Mouse (Mus musculus): ENCODE measurements around the gene Nt5c1b. TPM values are rescaled to one million over a fixed set of nuclear protein-coding genes. Genes with fewer than 3 reads are reported as not detected.
A peak's percentile ranks its signal among the peaks of the same experiment; 100 is the strongest.

Gene Nt5c1b
- not detected in 2 replicates for polyA plus RNA-seq (2015; fragmentation: Nextera tagmentation; extraction: Ambion mirVana)

DNA sequence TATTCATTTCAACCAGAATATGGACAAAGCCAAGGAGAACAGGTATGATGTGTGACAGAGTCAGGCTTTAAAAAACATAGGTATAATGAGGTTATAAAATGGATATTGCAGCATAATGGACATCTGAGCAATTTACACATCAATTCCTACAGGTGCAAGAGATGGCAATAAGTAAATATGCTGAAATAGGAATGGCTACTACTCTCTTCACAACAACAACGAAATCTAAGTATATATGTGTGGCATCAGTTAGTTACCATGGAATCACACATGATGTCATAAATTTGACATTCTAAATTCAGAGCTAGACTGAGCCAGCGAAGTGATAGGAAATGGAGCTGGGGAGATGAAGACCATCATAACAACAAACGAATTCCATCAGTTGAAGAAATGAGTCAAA lies at the start of gene Nt5c1b:
TSS of gene Nt5c1b (plus strand) at position 301 of the 400 bp plus-strand sequence.
- H3K27ac ChIP-seq = no peak within 1 kb of the TSS
- H3K27me3 ChIP-seq (replicated peaks) = no peaks in the 10 kb centered on the region
- WGBS = 81% methylated on average over 3 of the region's 3 CpGs
- H3K9me3 ChIP-seq = no peaks in the 10 kb centered on the region
- H3K4me3 ChIP-seq (replicated peaks) = no peak within 1 kb of the TSS
- H3K4me1 ChIP-seq = no peaks in the 10 kb centered on the region
- H3K9ac ChIP-seq = no peak within 1 kb of the TSS
- no peak within 1 kb of the TSS for H3K4me2 ChIP-seq
- H3K36me3 ChIP-seq = no peaks in the 10 kb centered on the region
- no peak for ATAC-seq (ENCODE audit: insufficient read depth, low FRiP score, low read depth)

DNA sequence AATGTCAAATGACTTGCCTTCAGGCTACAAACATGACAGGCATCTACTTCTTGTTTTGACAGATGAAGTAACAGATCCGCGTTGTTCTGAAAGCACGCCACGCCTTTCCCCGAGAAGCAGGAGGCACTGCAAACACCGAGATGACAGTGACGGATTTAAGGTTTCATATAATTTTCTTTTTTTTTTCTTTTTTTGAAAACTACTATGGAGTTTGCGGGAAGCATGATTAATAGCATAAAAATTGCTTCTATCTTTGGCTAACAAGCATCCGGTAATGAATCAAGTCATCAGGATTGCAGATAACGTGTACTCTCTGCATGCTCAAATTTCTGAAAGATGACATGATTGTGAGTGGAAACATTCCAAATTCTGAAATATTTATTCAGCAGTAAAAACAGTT lies 42.1 kb upstream of the Nt5c1b start:
- Histone ChIP-seq H3K27me3 (replicated peaks) (no peaks in the 10 kb centered on the region), H3K4me3 (replicated peaks) (no peak overlapping the region), H3K9ac (no peak overlapping the region), H3K4me1 (no peaks in the 10 kb centered on the region), H3K4me2 (no peak overlapping the region), H3K36me3 (no peaks in the 10 kb centered on the region), H3K9me3 (no peaks in the 10 kb centered on the region), H3K27ac (no peak overlapping the region)
- 49% methylated on average over 10 of the region's 10 CpGs for WGBS
- ATAC-seq (ENCODE audit: insufficient read depth, low FRiP score, low read depth) = no peak

- no peak overlapping the region for H3K27ac ChIP-seq
- 90% methylated on average over 2 of the region's 2 CpGs for WGBS
- no peak overlapping the region for H3K9ac ChIP-seq
- no peaks in the 10 kb centered on the region for H3K27me3 ChIP-seq (replicated peaks)
- no peaks in the 10 kb centered on the region for H3K4me1 ChIP-seq
- H3K36me3 ChIP-seq = no peaks in the 10 kb centered on the region
- no peak for ATAC-seq (ENCODE audit: insufficient read depth, low FRiP score, low read depth)
- no peak overlapping the region for H3K4me2 ChIP-seq
- no peak overlapping the region for H3K4me3 ChIP-seq (replicated peaks)
- H3K9me3 ChIP-seq = no peaks in the 10 kb centered on the region
Observed at GRCm38 (mm10) chr12:10329460-10329859, 40.3 kb upstream of the Nt5c1b start.

DNA sequence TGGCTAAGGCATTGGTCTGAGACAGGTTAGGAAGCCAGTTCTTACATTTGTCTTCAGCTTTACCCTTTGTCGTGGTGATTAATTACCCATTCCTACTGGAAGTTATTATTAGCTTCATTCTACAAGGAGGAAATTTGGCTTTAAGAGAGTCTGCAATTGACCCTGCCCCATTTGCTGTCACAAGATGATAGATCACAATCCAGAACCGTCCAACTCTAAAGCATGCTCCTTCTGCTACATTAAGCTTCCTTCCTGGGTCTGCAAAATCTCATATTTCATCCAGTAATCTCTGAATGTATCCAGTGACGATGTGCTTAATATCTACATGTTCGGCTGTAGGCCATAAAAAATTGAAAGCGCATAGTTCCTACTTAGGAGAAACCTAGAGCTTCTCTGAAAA lies 29.2 kb upstream of the Nt5c1b start:
- Histone ChIP-seq H3K4me1 (no peaks in the 10 kb centered on the region), H3K27me3 (replicated peaks) (no peaks in the 10 kb centered on the region), H3K9me3 (no peaks in the 10 kb centered on the region), H3K4me2 (no peak overlapping the region), H3K27ac (no peak overlapping the region), H3K4me3 (replicated peaks) (no peak overlapping the region), H3K9ac (no peak overlapping the region), H3K36me3 (no peaks in the 10 kb centered on the region)
- ATAC-seq (ENCODE audit: insufficient read depth, low FRiP score, low read depth) = no peak
- WGBS = 36% methylated on average over 5 of the region's 5 CpGs

DNA sequence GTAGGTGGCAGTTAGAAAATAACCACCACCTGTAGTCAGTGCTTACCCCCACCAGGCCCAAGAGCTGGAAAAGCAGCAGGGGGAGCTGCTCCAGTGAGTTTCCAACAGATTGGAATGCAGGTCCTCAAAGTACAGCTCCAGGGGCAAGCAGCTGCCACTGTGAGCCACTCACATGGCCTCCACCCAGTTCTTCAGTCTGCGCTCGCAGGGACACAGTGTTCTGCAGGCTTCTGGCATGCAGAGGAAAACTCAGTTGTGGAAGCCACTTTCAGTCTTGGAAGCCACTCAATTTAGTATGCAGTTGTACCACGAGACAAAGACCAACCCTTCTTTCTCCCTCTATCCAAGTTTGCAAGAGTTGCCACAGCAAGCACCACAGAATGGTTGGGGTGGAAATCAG lies 19.1 kb upstream of the Nt5c1b start:
- Histone ChIP-seq H3K9me3 (no peaks in the 10 kb centered on the region), H3K27ac (no peak overlapping the region), H3K4me1 (no peaks in the 10 kb centered on the region), H3K4me2 (no peak overlapping the region), H3K27me3 (replicated peaks) (no peaks in the 10 kb centered on the region), H3K4me3 (replicated peaks) (no peak overlapping the region), H3K36me3 (no peaks in the 10 kb centered on the region), H3K9ac (no peak overlapping the region)
- ATAC-seq (ENCODE audit: insufficient read depth, low FRiP score, low read depth) = no peak
- WGBS = 74% methylated on average over 3 of the region's 3 CpGs

GRCm38 (mm10) chr12:10357756-10358155 lies 12.0 kb upstream of the Nt5c1b start:
- Histone ChIP-seq H3K27me3 (replicated peaks) (no peaks in the 10 kb centered on the region), H3K4me2 (no peak overlapping the region), H3K4me3 (replicated peaks) (no peak overlapping the region), H3K36me3 (no peaks in the 10 kb centered on the region), H3K4me1 (no peaks in the 10 kb centered on the region), H3K27ac (no peak overlapping the region), H3K9ac (no peak overlapping the region), H3K9me3 (no peaks in the 10 kb centered on the region)
- no peak for ATAC-seq (ENCODE audit: insufficient read depth, low FRiP score, low read depth)
- WGBS = 56% methylated on average over 6 of the region's 6 CpGs

GRCm38 (mm10) chr12:10390671-10391441 lies 21.1 kb downstream of the Nt5c1b start, which contains the start of gene Rdh14:
Gene Rdh14, plus strand, starts transcription at chr12:10390772.
- no peaks in the 10 kb centered on the region for H3K27me3 ChIP-seq (replicated peaks)
- H3K4me3 ChIP-seq (replicated peaks) = peak within 1 kb of the TSS; percentile 80
- H3K27ac ChIP-seq = peak within 1 kb of the TSS; percentile 92
- H3K9ac ChIP-seq = peak within 1 kb of the TSS; percentile 75
- peaks cover 7% of the 10 kb centered on the region for H3K36me3 ChIP-seq
- WGBS = under 1% methylated on average over 53 of the region's 53 CpGs
- peak within 1 kb of the TSS; percentile 54 for H3K4me2 ChIP-seq
- ATAC-seq (ENCODE audit: insufficient read depth, low FRiP score, low read depth) = peak; percentile 98
- no peaks in the 10 kb centered on the region for H3K9me3 ChIP-seq
- H3K4me1 ChIP-seq = no peaks in the 10 kb centered on the region

DNA sequence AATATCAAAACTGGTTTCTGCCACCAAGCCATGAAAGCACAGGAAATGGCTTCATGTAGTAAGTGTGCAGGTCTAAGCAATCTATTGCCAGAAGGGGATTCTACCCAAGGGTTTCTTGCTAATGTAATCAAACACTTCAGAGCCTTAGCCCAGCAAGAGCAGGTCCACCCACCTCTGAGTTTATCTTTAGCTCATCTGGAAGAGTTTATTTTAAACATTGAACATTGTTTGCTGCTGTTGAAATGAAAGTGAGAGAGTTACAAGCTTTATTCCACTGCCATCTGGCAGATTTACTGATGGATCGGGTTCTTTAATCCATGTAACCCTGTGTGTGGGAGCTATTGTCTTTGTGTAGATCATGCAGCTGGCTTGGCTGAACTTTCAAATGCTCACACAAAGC lies 31.0 kb downstream of the Nt5c1b start:
- Histone ChIP-seq H3K27me3 (replicated peaks) (no peaks in the 10 kb centered on the region), H3K4me1 (0 out of 2 replicates have a peak, but pooled peaks cover 3% of the 10 kb centered on the region), H3K9ac (no peak overlapping the region), H3K27ac (0 out of 2 replicates have a peak overlapping the region, but pooled peaks have one; percentile 13), H3K9me3 (no peaks in the 10 kb centered on the region), H3K36me3 (no peaks in the 10 kb centered on the region), H3K4me3 (replicated peaks) (no peak overlapping the region), H3K4me2 (no peak overlapping the region)
- 36% methylated on average over 1 of the region's 1 CpGs for WGBS
- ATAC-seq (ENCODE audit: insufficient read depth, low FRiP score, low read depth) = no peak

GRCm38 (mm10) chr12:10402421-10403115 lies 32.8 kb downstream of the Nt5c1b start:
- Histone ChIP-seq H3K27ac (no peak overlapping the region), H3K9ac (no peak overlapping the region), H3K4me1 (0 out of 2 replicates have a peak, but pooled peaks cover 3% of the 10 kb centered on the region), H3K27me3 (replicated peaks) (no peaks in the 10 kb centered on the region), H3K4me2 (no peak overlapping the region), H3K36me3 (no peaks in the 10 kb centered on the region), H3K4me3 (replicated peaks) (no peak overlapping the region), H3K9me3 (no peaks in the 10 kb centered on the region)
- no peak for ATAC-seq (ENCODE audit: insufficient read depth, low FRiP score, low read depth)
- WGBS = 75% methylated on average over 9 of the region's 9 CpGs

GRCm38 (mm10) chr12:10410511-10411179 lies 40.9 kb downstream of the Nt5c1b start:
- no peak for ATAC-seq (ENCODE audit: insufficient read depth, low FRiP score, low read depth)
- Histone ChIP-seq H3K4me2 (no peak overlapping the region), H3K36me3 (no peaks in the 10 kb centered on the region), H3K9me3 (no peaks in the 10 kb centered on the region), H3K9ac (no peak overlapping the region), H3K27me3 (replicated peaks) (no peaks in the 10 kb centered on the region), H3K4me1 (no peaks in the 10 kb centered on the region), H3K4me3 (replicated peaks) (no peak overlapping the region), H3K27ac (no peak overlapping the region)
- 79% methylated on average over 3 of the region's 3 CpGs for WGBS

GRCm38 (mm10) chr12:10411453-10411852 lies 41.7 kb downstream of the Nt5c1b start:
- Histone ChIP-seq H3K4me2 (no peak overlapping the region), H3K9me3 (no peaks in the 10 kb centered on the region), H3K4me1 (no peaks in the 10 kb centered on the region), H3K36me3 (no peaks in the 10 kb centered on the region), H3K27ac (no peak overlapping the region), H3K9ac (no peak overlapping the region), H3K27me3 (replicated peaks) (no peaks in the 10 kb centered on the region), H3K4me3 (replicated peaks) (no peak overlapping the region)
- 85% methylated on average over 1 of the region's 1 CpGs for WGBS
- ATAC-seq (ENCODE audit: insufficient read depth, low FRiP score, low read depth) = no peak

GRCm38 (mm10) chr12:10422347-10422746 lies 52.6 kb downstream of the Nt5c1b start:
- no peaks in the 10 kb centered on the region for H3K9me3 ChIP-seq
- no peak overlapping the region for H3K4me3 ChIP-seq (replicated peaks)
- H3K9ac ChIP-seq = no peak overlapping the region
- H3K36me3 ChIP-seq = no peaks in the 10 kb centered on the region
- H3K27me3 ChIP-seq (replicated peaks) = no peaks in the 10 kb centered on the region
- no peak overlapping the region for H3K4me2 ChIP-seq
- no peaks in the 10 kb centered on the region for H3K4me1 ChIP-seq
- no peak for ATAC-seq (ENCODE audit: insufficient read depth, low FRiP score, low read depth)
- H3K27ac ChIP-seq = no peak overlapping the region
- 41% methylated on average over 3 of the region's 3 CpGs for WGBS
